Mouse (Mus musculus): Measurements from ENCODE around the gene Spint2.

The Spint2 gene

GRCm38 (mm10) chr7:29281201-29282073 lies at the start of gene Spint2:
Gene Spint2, minus strand, starts transcription at chr7:29281912.
- DNase-seq (ENCODE audit: low read depth, low spot score) = peak; percentile 75

- no peak for DNase-seq (ENCODE audit: low read depth, low spot score)
Measured at GRCm38 (mm10) chr7:29328984-29329383, 47.3 kb upstream of the Spint2 start.

- DNase-seq (ENCODE audit: low read depth, low spot score) = no peak
Measured at GRCm38 (mm10) chr7:29327087-29327486, 45.4 kb upstream of the Spint2 start.

- no peak for DNase-seq (ENCODE audit: low read depth, low spot score)
Measured at GRCm38 (mm10) chr7:29319337-29320307, 37.9 kb upstream of the Spint2 start.

GRCm38 (mm10) chr7:29318115-29318911 lies 36.6 kb upstream of the Spint2 start:
- DNase-seq (ENCODE audit: low read depth, low spot score) = no peak

- no peak for DNase-seq (ENCODE audit: low read depth, low spot score)
Measured at GRCm38 (mm10) chr7:29317558-29317957, 35.8 kb upstream of the Spint2 start.

- no peak for DNase-seq (ENCODE audit: low read depth, low spot score)
Measured at GRCm38 (mm10) chr7:29316976-29317375, 35.3 kb upstream of the Spint2 start.

- DNase-seq (ENCODE audit: low read depth, low spot score) = no peak
Measured at GRCm38 (mm10) chr7:29316137-29316734, 34.5 kb upstream of the Spint2 start.

- DNase-seq (ENCODE audit: low read depth, low spot score) = no peak
Measured at GRCm38 (mm10) chr7:29314844-29315628, 33.3 kb upstream of the Spint2 start.

GRCm38 (mm10) chr7:29313572-29314261 lies 32.0 kb upstream of the Spint2 start:
- no peak for DNase-seq (ENCODE audit: low read depth, low spot score)

- no peak for DNase-seq (ENCODE audit: low read depth, low spot score)
Measured at GRCm38 (mm10) chr7:29313051-29313450, 31.3 kb upstream of the Spint2 start.

GRCm38 (mm10) chr7:29309749-29310148 lies 28.0 kb upstream of the Spint2 start:
- DNase-seq (ENCODE audit: low read depth, low spot score) = no peak

- no peak for DNase-seq (ENCODE audit: low read depth, low spot score)
Measured at GRCm38 (mm10) chr7:29309221-29309721, 27.6 kb upstream of the Spint2 start.

- no peak for DNase-seq (ENCODE audit: low read depth, low spot score)
Measured at GRCm38 (mm10) chr7:29307350-29308104, 25.8 kb upstream of the Spint2 start.

- no peak for DNase-seq (ENCODE audit: low read depth, low spot score)
Measured at GRCm38 (mm10) chr7:29306619-29307018, 24.9 kb upstream of the Spint2 start.

- DNase-seq (ENCODE audit: low read depth, low spot score) = no peak
Measured at GRCm38 (mm10) chr7:29306108-29306507, 24.4 kb upstream of the Spint2 start.

GRCm38 (mm10) chr7:29305263-29305988 lies 23.7 kb upstream of the Spint2 start:
- DNase-seq (ENCODE audit: low read depth, low spot score) = no peak
